In the genomic region with DNA sequence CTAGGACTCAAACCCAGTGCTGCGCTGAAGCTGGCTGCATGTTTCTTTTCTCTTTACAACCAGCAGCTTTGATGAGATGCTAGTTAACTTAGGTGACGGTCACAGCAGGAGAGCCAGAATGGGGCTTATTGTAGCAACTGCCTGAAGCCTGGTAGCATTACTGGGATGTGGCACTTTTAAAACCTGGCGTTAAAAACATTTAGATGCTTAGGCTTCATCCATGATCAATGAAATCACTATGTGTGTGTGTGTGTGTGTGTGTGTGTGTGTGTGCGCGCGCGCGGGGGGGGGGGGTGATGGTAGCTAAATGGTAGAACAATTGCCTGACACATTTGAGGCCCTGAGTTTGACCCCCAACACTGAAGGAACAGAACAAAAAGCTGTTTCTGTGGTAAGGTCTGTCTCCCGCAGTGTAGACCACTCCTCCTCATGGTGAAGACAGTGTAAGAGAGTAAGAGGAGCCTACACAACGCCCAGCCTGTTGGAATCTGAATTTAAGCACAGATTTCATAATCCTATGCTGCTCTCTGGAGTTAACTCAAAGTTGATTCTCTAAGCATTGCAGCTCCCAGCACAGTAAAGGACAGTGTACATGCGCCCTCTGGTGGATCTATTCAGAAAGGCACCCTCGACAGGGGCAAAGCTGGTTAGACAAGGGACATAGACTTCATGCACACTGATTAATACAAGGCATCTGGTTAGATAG, we compare ENCODE assay signal across 8 mouse cellular contexts. TPM values are rescaled to one million over a fixed set of nuclear protein-coding genes. Genes with fewer than 3 reads are reported as not detected.
DNase-seq lines count a peak whose midpoint lies in the region; ATAC-seq and TF ChIP-seq lines count a peak whose summit lies in the region.

No protein-coding gene starts in this region.

- TF ChIP-seq CTCF in liver, postnatal 0 days (IDR thresholded peaks at IDR 0.05; ENCODE audit: low read depth), result peak; percentile 97

- TF ChIP-seq EP300 in liver, postnatal 0 days (IDR thresholded peaks at IDR 0.05; ENCODE audit: low read depth), result no peak

- peak; percentile 85 for DNase-seq in ES-E14 (ENCODE audit: low read depth, low spot score)
- DNase-seq in cerebellum, adult 11-12 months, result peak; percentile 54
- peak; percentile 70 for DNase-seq in heart, postnatal 25 days (ENCODE audit: low spot score)
- peak; percentile 95 for DNase-seq in layer of hippocampus, adult 11-12 months (ENCODE audit: low spot score)
- DNase-seq in liver, postnatal 0 days, result peak; percentile 86
- DNase-seq in testis, postnatal 14 days (ENCODE audit: low spot score), result peak; percentile 81

- H3K9ac ChIP-seq in ES-E14 (ENCODE audit: insufficient read depth, low read depth, low read length, poor library complexity, severe bottlenecking), result no peak overlapping the region
- H3K9ac ChIP-seq in forebrain, embryonic 15.5 days (replicated peaks), result no peak overlapping the region
- H3K9ac ChIP-seq in liver, postnatal 0 days (replicated peaks), result no peak overlapping the region
- no peak overlapping the region for H3K9ac ChIP-seq in neural tube, embryonic 15.5 days (replicated peaks)

- H3K4me1 ChIP-seq in ES-E14 (ENCODE audit: control insufficient read depth in 2 of 2, insufficient read depth in 2 of 2, low read length in 2 of 2, poor library complexity in 1 of 2), result peaks cover 0 to 3% of the 10 kb centered on the region in 2 experiments; a peak in 2 of 4 replicates
- no peaks in the 10 kb centered on the region for H3K4me1 ChIP-seq in forebrain, embryonic 15.5 days
- H3K4me1 ChIP-seq in liver, postnatal 0 days (ENCODE audit: insufficient read depth), result no peaks in the 10 kb centered on the region
- no peaks in the 10 kb centered on the region for H3K4me1 ChIP-seq in neural tube, embryonic 15.5 days

- peak; percentile 97 for ATAC-seq in forebrain, embryonic 15.5 days (replicated peaks)
- ATAC-seq in liver, postnatal 0 days, result peak; percentile 68
- peak; percentile 95 for ATAC-seq in neural tube, embryonic 15.5 days (ENCODE audit: low FRiP score)

- H3K9me3 ChIP-seq in ES-E14 (ENCODE audit: control insufficient read depth, insufficient read depth, low read depth, low read length), result no peaks in the 10 kb centered on the region
- no peaks in the 10 kb centered on the region for H3K9me3 ChIP-seq in forebrain, embryonic 15.5 days
- H3K9me3 ChIP-seq in liver, postnatal 0 days (ENCODE audit: low read length), result no peaks in the 10 kb centered on the region
- no peaks in the 10 kb centered on the region for H3K9me3 ChIP-seq in neural tube, embryonic 15.5 days (replicated peaks)

- intact Hi-C loops in heart, postnatal 25 days (cut with DNase I), result loop anchor here (1.0 to 5.0 kb wide), 4 partner anchors 66 to 186 kb away; no protein-coding TSS in a partner anchor

- H3K4me3 ChIP-seq in ES-E14 (ENCODE audit: insufficient read depth in 1 of 2, low read depth in 1 of 2, low read length in 2 of 2, poor library complexity in 1 of 2, severe bottlenecking in 1 of 2), result no peak overlapping the region
- no peak overlapping the region for H3K4me3 ChIP-seq in forebrain, embryonic 15.5 days
- H3K4me3 ChIP-seq in liver, postnatal 0 days (ENCODE audit: low read depth, low read length), result no peak overlapping the region
- H3K4me3 ChIP-seq in neural tube, embryonic 15.5 days (replicated peaks), result no peak overlapping the region

- in situ Hi-C loops in ES-E14 (cut with MboI; ENCODE audit: low sequenced_read_pairs in 2 of 2, unreplicated experiment in 2 of 2), result loop anchor here in 1 of 2 experiments (5.0 kb wide), 1 partner anchor 181 kb away; no protein-coding TSS in a partner anchor

- no peaks in the 10 kb centered on the region for H3K27me3 ChIP-seq in forebrain, embryonic 15.5 days
- H3K27me3 ChIP-seq in liver, postnatal 0 days (ENCODE audit: insufficient read depth, low read length), result no peaks in the 10 kb centered on the region
- no peaks in the 10 kb centered on the region for H3K27me3 ChIP-seq in neural tube, embryonic 15.5 days (replicated peaks)

- 49% methylated on average over 10 of the region's 12 CpGs for WGBS in forebrain, embryonic 15.5 days
- 53% methylated on average over 12 of the region's 12 CpGs for WGBS in liver, postnatal 0 days (ENCODE audit: insufficient replicate concordance)
- WGBS in neural tube, embryonic 15.5 days, result 49% methylated on average over 11 of the region's 12 CpGs

- no peaks in the 10 kb centered on the region for H3K36me3 ChIP-seq in ES-E14 (ENCODE audit: control insufficient read depth, insufficient read depth, low read length, poor library complexity, severe bottlenecking)
- H3K36me3 ChIP-seq in forebrain, embryonic 15.5 days, result no peaks in the 10 kb centered on the region
- no peaks in the 10 kb centered on the region for H3K36me3 ChIP-seq in liver, postnatal 0 days (replicated peaks; ENCODE audit: insufficient read depth, low read length)
- H3K36me3 ChIP-seq in neural tube, embryonic 15.5 days, result no peaks in the 10 kb centered on the region

- no peak overlapping the region for H3K4me2 ChIP-seq in forebrain, embryonic 15.5 days (replicated peaks)
- no peak overlapping the region for H3K4me2 ChIP-seq in liver, postnatal 0 days (ENCODE audit: low read depth, low read length)
- H3K4me2 ChIP-seq in neural tube, embryonic 15.5 days, result no peak overlapping the region

- H3K27ac ChIP-seq in ES-E14 (ENCODE audit: insufficient read depth, low read depth, low read length, poor library complexity, severe bottlenecking), result no peak overlapping the region
- no peak overlapping the region for H3K27ac ChIP-seq in forebrain, embryonic 15.5 days (replicated peaks)
- no peak overlapping the region for H3K27ac ChIP-seq in liver, postnatal 0 days (ENCODE audit: low read depth)
- no peak overlapping the region for H3K27ac ChIP-seq in neural tube, embryonic 15.5 days (replicated peaks)

TF ChIP-seq in ES-E14, 5 proteins besides CTCF, POLR2A, EP300 and RAD21:
- TF ChIP-seq ZC3H11A (IDR thresholded peaks at IDR 0.05; ENCODE audit: borderline replicate concordance, low read depth, low read length) (peak; percentile 83; the same call in 1 of the 2 replicates), MAFK (IDR thresholded peaks at IDR 0.05; ENCODE audit: insufficient read depth, low read depth, low read length) (no peak)

RNA-seq across cellular contexts. Expression of a gene that starts 41.8 kb away (rescaled TPM):
- 2.7 and 4.8 TPM in 2 replicates for total RNA-seq in ES-E14 (2012; rRNA removed)
- polyA plus RNA-seq in forebrain, embryonic 15.5 days (2015; fragmentation: Nextera tagmentation; extraction: Ambion mirVana), result 0.17 and 0.18 TPM in 2 replicates
- total RNA-seq in heart, postnatal 25 days (2021), result under 1 TPM in 1 of 2 experiments, not detected in 1; 0.10 TPM
- polyA plus RNA-seq in liver, postnatal 0 days (2015; fragmentation: Nextera tagmentation; extraction: Ambion mirVana), result 0.06 and 0.09 TPM in 2 replicates
- polyA plus RNA-seq in neural tube, embryonic 15.5 days (2015; fragmentation: Nextera tagmentation; extraction: Ambion mirVana), result 0.31 TPM in 2 replicates

RNA-seq across cellular contexts. Expression of a gene that starts 53.5 kb away (rescaled TPM):
- total RNA-seq in ES-E14 (2012; rRNA removed), result 1.3 and 1.4 TPM in 2 replicates
- 0.70 and 0.94 TPM in 2 replicates for polyA plus RNA-seq in forebrain, embryonic 15.5 days (2015; fragmentation: Nextera tagmentation; extraction: Ambion mirVana)
- under 1 TPM; 0.39 to 0.52 TPM for total RNA-seq in heart, postnatal 25 days (2021)
- polyA plus RNA-seq in liver, postnatal 0 days (2015; fragmentation: Nextera tagmentation; extraction: Ambion mirVana), result 0.32 and 0.49 TPM in 2 replicates
- polyA plus RNA-seq in neural tube, embryonic 15.5 days (2015; fragmentation: Nextera tagmentation; extraction: Ambion mirVana), result 2.2 and 2.6 TPM in 2 replicates

RNA-seq across cellular contexts. Expression of a gene that starts 53.9 kb away (rescaled TPM):
- 24.1 and 24.6 TPM in 2 replicates for total RNA-seq in ES-E14 (2012; rRNA removed)
- 9.4 and 9.6 TPM in 2 replicates for polyA plus RNA-seq in forebrain, embryonic 15.5 days (2015; fragmentation: Nextera tagmentation; extraction: Ambion mirVana)
- 10 to 100 TPM; 57.9 to 59.9 TPM for total RNA-seq in heart, postnatal 25 days (2021)
- polyA plus RNA-seq in liver, postnatal 0 days (2015; fragmentation: Nextera tagmentation; extraction: Ambion mirVana), result 1.6 and 1.9 TPM in 2 replicates
- polyA plus RNA-seq in neural tube, embryonic 15.5 days (2015; fragmentation: Nextera tagmentation; extraction: Ambion mirVana), result 6.8 and 9.3 TPM in 2 replicates
